Mouse (Mus musculus): ENCODE measurements around the gene Zfp282. TPM values are rescaled to one million over a fixed set of nuclear protein-coding genes. Genes with fewer than 3 reads are reported as not detected.

The Zfp282 gene
- polyA plus RNA-seq, 1 experiment = 6.7 TPM

- no peak for TF ChIP-seq GATA1 (IDR thresholded peaks at IDR 0.05; ENCODE audit: borderline replicate concordance, low read length)
- no peak for TF ChIP-seq FLI1 (IDR thresholded peaks at IDR 0.05; ENCODE audit: low read length)
- Histone ChIP-seq H3K27me3 (replicated peaks) (no peaks in the 10 kb centered on the region), H3K9me3 (no peaks in the 10 kb centered on the region), H3K4me3 (replicated peaks) (no peak overlapping the region), H3K36me3 (replicated peaks; ENCODE audit: low read length) (peaks cover 54% of the 10 kb centered on the region), H3K4me1 (peaks cover 24% of the 10 kb centered on the region)
These were observed 3.2 kb downstream of the Zfp282 start for GRCm38 (mm10) chr6:47880166-47880565.

- no peak overlapping the region for H3K4me3 ChIP-seq (replicated peaks)
- no peaks in the 10 kb centered on the region for H3K9me3 ChIP-seq
- no peak for TF ChIP-seq FLI1 (IDR thresholded peaks at IDR 0.05; ENCODE audit: low read length)
- no peak for TF ChIP-seq GATA1 (IDR thresholded peaks at IDR 0.05; ENCODE audit: borderline replicate concordance, low read length)
- H3K27me3 ChIP-seq (replicated peaks) = no peaks in the 10 kb centered on the region
- 0 out of 2 replicates have a peak, but pooled peaks cover 5% of the 10 kb centered on the region for H3K4me1 ChIP-seq
- H3K36me3 ChIP-seq (replicated peaks; ENCODE audit: low read length) = peaks cover 82% of the 10 kb centered on the region
These were observed 11.9 kb downstream of the Zfp282 start for GRCm38 (mm10) chr6:47888812-47889383.

GRCm38 (mm10) chr6:47899416-47899815, 22.4 kb downstream of the Zfp282 start:
- no peaks in the 10 kb centered on the region for H3K27me3 ChIP-seq (replicated peaks)
- H3K4me1 ChIP-seq = no peaks in the 10 kb centered on the region
- TF ChIP-seq GATA1 (IDR thresholded peaks at IDR 0.05; ENCODE audit: borderline replicate concordance, low read length) (no peak), FLI1 (IDR thresholded peaks at IDR 0.05; ENCODE audit: low read length) (no peak)
- H3K9me3 ChIP-seq = peaks cover under 1% of the 10 kb centered on the region; the same call in 1 of the 2 replicates
- H3K36me3 ChIP-seq (replicated peaks; ENCODE audit: low read length) = peaks cover 68% of the 10 kb centered on the region
- no peak overlapping the region for H3K4me3 ChIP-seq (replicated peaks)

- H3K4me1 ChIP-seq = no peaks in the 10 kb centered on the region
- no peaks in the 10 kb centered on the region for H3K27me3 ChIP-seq (replicated peaks)
- peaks cover 96% of the 10 kb centered on the region for H3K36me3 ChIP-seq (replicated peaks; ENCODE audit: low read length)
- no peak for TF ChIP-seq GATA1 (IDR thresholded peaks at IDR 0.05; ENCODE audit: borderline replicate concordance, low read length)
- TF ChIP-seq FLI1 (IDR thresholded peaks at IDR 0.05; ENCODE audit: low read length) = no peak
- no peak overlapping the region for H3K4me3 ChIP-seq (replicated peaks)
- peaks cover 8% of the 10 kb centered on the region for H3K9me3 ChIP-seq
These were observed 26.6 kb downstream of the Zfp282 start for GRCm38 (mm10) chr6:47903587-47903986.

GRCm38 (mm10) chr6:47904361-47904760, 27.4 kb downstream of the Zfp282 start:
- Histone ChIP-seq H3K4me3 (replicated peaks) (no peak overlapping the region), H3K9me3 (peaks cover 8% of the 10 kb centered on the region), H3K4me1 (no peaks in the 10 kb centered on the region), H3K27me3 (replicated peaks) (no peaks in the 10 kb centered on the region), H3K36me3 (replicated peaks; ENCODE audit: low read length) (peaks cover 90% of the 10 kb centered on the region)
- TF ChIP-seq GATA1 (IDR thresholded peaks at IDR 0.05; ENCODE audit: borderline replicate concordance, low read length) = no peak
- TF ChIP-seq FLI1 (IDR thresholded peaks at IDR 0.05; ENCODE audit: low read length) = no peak

DNA sequence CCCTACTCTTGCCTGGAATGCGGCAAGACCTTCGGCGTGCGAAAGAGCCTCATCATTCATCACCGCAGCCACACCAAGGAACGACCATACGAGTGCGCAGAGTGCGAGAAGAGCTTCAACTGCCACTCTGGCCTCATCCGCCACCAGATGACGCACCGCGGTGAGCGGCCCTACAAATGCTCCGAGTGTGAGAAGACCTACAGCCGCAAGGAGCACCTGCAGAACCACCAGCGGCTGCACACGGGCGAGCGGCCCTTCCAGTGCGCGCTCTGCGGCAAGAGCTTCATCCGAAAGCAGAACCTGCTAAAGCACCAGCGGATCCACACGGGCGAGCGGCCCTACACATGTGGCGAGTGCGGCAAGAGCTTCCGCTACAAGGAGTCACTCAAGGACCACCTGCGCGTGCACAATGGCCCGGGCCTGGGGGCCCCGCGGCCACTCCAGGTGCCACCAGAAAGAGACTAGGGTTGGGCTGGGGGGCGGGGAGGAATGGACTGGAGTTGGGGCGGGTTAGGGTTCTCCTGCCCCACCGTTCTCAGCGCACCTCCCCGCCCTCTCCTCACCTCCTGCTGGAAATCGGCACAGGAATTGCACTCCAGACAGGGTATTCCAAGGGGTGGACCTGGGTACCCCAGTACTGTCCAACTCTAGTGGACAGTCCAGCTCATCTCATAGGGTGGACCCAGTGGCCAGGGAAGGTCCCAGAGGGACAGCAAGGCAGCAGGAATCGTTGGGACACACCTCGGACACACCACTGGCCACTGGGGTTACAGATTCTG, 28.1 kb downstream of the Zfp282 start:
- H3K9me3 ChIP-seq = peaks cover 8% of the 10 kb centered on the region
- no peaks in the 10 kb centered on the region for H3K27me3 ChIP-seq (replicated peaks)
- H3K4me1 ChIP-seq = no peaks in the 10 kb centered on the region
- H3K36me3 ChIP-seq (replicated peaks; ENCODE audit: low read length) = peaks cover 83% of the 10 kb centered on the region
- no peak overlapping the region for H3K4me3 ChIP-seq (replicated peaks)
- TF ChIP-seq GATA1 (IDR thresholded peaks at IDR 0.05; ENCODE audit: borderline replicate concordance, low read length) (no peak), FLI1 (IDR thresholded peaks at IDR 0.05; ENCODE audit: low read length) (no peak)

GRCm38 (mm10) chr6:47906326-47906725, 29.3 kb downstream of the Zfp282 start:
- no peak for TF ChIP-seq FLI1 (IDR thresholded peaks at IDR 0.05; ENCODE audit: low read length)
- TF ChIP-seq GATA1 (IDR thresholded peaks at IDR 0.05; ENCODE audit: borderline replicate concordance, low read length) = no peak
- H3K4me3 ChIP-seq (replicated peaks) = no peak overlapping the region
- no peaks in the 10 kb centered on the region for H3K27me3 ChIP-seq (replicated peaks)
- H3K9me3 ChIP-seq = peaks cover 8% of the 10 kb centered on the region
- H3K36me3 ChIP-seq (replicated peaks; ENCODE audit: low read length) = peaks cover 71% of the 10 kb centered on the region
- no peaks in the 10 kb centered on the region for H3K4me1 ChIP-seq

DNA sequence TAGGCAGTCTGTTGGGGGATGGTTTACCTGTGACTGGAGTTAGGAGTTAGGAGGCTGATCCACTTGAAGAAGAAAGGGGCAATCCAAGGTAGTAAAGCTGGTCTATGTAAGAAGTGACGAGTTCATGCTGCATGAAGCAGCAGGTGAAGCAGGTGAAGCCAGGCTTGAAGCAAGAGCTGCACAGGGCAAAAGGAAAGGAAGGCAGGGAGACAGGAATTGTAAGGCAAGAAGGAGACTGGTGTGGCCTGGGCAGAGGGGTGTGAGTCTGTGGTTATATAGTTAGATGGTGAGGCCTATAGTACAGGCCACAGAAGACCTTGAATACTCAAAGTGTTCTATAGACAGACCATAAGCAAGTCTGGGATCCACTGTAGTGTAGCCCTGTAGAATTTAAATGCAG, 32.0 kb downstream of the Zfp282 start:
- Histone ChIP-seq H3K4me3 (replicated peaks) (no peak overlapping the region), H3K27me3 (replicated peaks) (no peaks in the 10 kb centered on the region), H3K36me3 (replicated peaks; ENCODE audit: low read length) (peaks cover 45% of the 10 kb centered on the region), H3K9me3 (peaks cover 8% of the 10 kb centered on the region), H3K4me1 (no peaks in the 10 kb centered on the region)
- TF ChIP-seq GATA1 (IDR thresholded peaks at IDR 0.05; ENCODE audit: borderline replicate concordance, low read length) = no peak
- TF ChIP-seq FLI1 (IDR thresholded peaks at IDR 0.05; ENCODE audit: low read length) = no peak

GRCm38 (mm10) chr6:47911650-47912049, 34.6 kb downstream of the Zfp282 start:
- H3K9me3 ChIP-seq = 0 out of 2 replicates have a peak, but pooled peaks cover 3% of the 10 kb centered on the region
- no peak overlapping the region for H3K4me3 ChIP-seq (replicated peaks)
- H3K4me1 ChIP-seq = no peaks in the 10 kb centered on the region
- TF ChIP-seq FLI1 (IDR thresholded peaks at IDR 0.05; ENCODE audit: low read length) = no peak
- no peak for TF ChIP-seq GATA1 (IDR thresholded peaks at IDR 0.05; ENCODE audit: borderline replicate concordance, low read length)
- H3K36me3 ChIP-seq (replicated peaks; ENCODE audit: low read length) = peaks cover 19% of the 10 kb centered on the region
- H3K27me3 ChIP-seq (replicated peaks) = no peaks in the 10 kb centered on the region

DNA sequence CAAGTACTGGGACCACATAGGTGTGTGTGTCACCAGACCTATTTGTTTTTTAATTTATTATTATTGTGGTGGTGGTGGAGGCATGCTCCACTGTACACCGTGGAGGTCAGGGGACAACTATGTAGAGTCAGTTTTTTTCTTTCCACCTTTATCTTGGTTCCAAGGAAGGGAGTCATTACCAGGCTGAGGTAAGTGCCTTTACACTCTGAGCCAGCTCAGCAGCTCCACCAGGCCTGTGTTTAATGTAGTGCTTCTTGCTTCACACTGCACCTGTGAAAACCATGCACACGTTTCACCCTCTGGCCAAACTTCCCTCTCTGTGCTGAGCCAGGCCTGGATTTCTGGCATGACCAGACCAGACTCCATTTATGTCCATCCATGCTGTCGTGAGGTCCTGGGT, 36.0 kb downstream of the Zfp282 start:
- Histone ChIP-seq H3K36me3 (replicated peaks; ENCODE audit: low read length) (peaks cover 6% of the 10 kb centered on the region), H3K4me1 (no peaks in the 10 kb centered on the region), H3K27me3 (replicated peaks) (no peaks in the 10 kb centered on the region), H3K9me3 (0 out of 2 replicates have a peak, but pooled peaks cover 3% of the 10 kb centered on the region), H3K4me3 (replicated peaks) (no peak overlapping the region)
- TF ChIP-seq GATA1 (IDR thresholded peaks at IDR 0.05; ENCODE audit: borderline replicate concordance, low read length) = no peak
- TF ChIP-seq FLI1 (IDR thresholded peaks at IDR 0.05; ENCODE audit: low read length) = no peak
